Mouse (Mus musculus): ENCODE measurements around the gene Serpina3j. TPM values are rescaled to one million over a fixed set of nuclear protein-coding genes. Genes with fewer than 3 reads are reported as not detected.

The Serpina3j gene
- total RNA-seq, 2 experiments from 2014 or later = not detected

Other genes starting within 250 kb of the Serpina3j start
- gene Serpina5, start 213.4 kb upstream of the Serpina3j start, total RNA-seq (2021) = not detected
- not detected for gene Serpina3a, start 201.8 kb upstream of the Serpina3j start, total RNA-seq (2021)
- gene Serpina3b, start 186.6 kb upstream of the Serpina3j start, total RNA-seq (2021) = not detected
- 1 to 10 TPM in 1 of 2 experiments, under 1 TPM in 1; 0.83 to 2.0 TPM for gene Serpina3c, start 160.7 kb upstream of the Serpina3j start, total RNA-seq (2021)
- under 1 TPM in 1 of 2 experiments, not detected in 1; 0.17 TPM for gene Serpina3f, start 100.0 kb upstream of the Serpina3j start, total RNA-seq (2021)
- gene Serpina3g, start 78.3 kb upstream of the Serpina3j start, total RNA-seq (2021) = 1 to 10 TPM; 1.2 to 2.3 TPM
- gene Serpina3i, start 51.4 kb upstream of the Serpina3j start, total RNA-seq (2021) = under 1 TPM in 1 of 2 experiments, not detected in 1; 0.90 TPM
- not detected for gene Serpina3k, start 23.9 kb downstream of the Serpina3j start, total RNA-seq (2021)
- not detected for gene Serpina3m, start 23.9 kb downstream of the Serpina3j start, total RNA-seq (2021)
- 1 to 10 TPM; 2.6 to 6.0 TPM for gene Serpina3n, start 92.2 kb downstream of the Serpina3j start, total RNA-seq (2021)
- gene Gsc, start 158.8 kb downstream of the Serpina3j start, total RNA-seq (2021) = not detected